Mouse (Mus musculus) CD4-positive, CD25-positive, alpha-beta regulatory T cell, adult 4 months (primary cell): Measurements from ENCODE around the gene Mtap. TPM values are rescaled to one million over a fixed set of nuclear protein-coding genes. Genes with fewer than 3 reads are reported as not detected.

Experiments used
- ATAC-seq: one replicate; pipeline ENCODE4 v1.8.0; 2017
- polyA plus RNA-seq, 2 experiments: library from polyadenylated mRNA; unstranded; fragments of 100-300 nt; shearing (Covaris generic); gene quantifications; one replicate each; pipeline ENCODE4 v1.2.1; 2017

Gene Mtap
- polyA plus RNA-seq: 10 to 100 TPM; 30.9 to 35.6 TPM

DNA sequence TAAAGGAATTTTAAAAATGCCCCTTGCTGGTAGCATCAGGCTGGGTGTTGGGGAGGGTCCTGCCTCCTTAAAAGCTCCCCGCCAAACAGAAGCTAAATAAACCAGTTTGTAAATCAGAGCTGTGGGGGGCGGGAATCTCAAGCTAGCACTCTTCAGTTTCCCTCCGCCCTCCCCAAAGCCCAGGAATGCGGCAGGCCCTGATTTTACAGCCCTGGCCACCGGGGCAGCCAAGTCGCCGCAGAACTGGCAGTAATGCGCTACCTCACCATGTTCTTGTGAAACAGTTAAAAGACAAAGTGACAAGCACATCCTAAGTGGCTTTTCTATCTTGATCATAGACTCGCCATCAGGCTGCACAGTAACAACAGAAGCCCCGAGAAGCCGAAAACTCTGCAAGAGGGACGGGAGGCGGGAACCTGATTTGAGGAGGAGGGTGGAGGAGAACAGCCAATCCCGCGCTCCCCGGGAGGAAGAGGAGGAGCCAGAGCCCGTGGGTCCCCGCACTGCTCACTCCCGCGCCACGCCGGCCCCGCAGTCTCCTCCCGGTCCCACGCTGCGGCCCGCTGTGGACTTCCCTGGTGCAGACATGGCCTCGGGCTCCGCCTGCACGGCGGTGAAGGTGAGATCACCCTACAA is at the start of gene Mtap:
Gene Mtap, plus strand, starts transcription at position 217 of the 636 bp plus-strand sequence.
- peak; percentile 87 for ATAC-seq

GRCm38 (mm10) chr4:89089110-89089509 is 47.8 kb upstream of the Mtap start:
- ATAC-seq: no peak

DNA sequence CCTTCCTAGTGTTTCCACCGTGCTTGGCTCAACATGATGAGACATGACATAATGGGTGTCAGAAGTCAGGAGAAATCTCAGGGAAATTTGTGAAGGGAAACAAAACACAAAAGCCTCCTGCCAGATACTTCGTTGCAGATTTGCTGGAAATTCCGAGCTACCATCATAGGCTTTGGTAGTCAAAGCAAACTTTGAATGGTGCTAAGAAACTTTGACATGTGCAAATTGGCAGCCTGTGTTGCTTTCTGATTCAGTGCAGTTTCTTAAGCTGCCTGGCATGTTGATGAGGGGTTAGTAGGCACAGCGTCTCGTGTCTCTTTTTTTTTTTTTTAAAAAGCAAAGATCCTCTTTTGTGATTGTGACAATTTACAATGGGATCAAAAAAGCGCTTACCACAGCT is 46.7 kb upstream of the Mtap start:
- no peak for ATAC-seq

DNA sequence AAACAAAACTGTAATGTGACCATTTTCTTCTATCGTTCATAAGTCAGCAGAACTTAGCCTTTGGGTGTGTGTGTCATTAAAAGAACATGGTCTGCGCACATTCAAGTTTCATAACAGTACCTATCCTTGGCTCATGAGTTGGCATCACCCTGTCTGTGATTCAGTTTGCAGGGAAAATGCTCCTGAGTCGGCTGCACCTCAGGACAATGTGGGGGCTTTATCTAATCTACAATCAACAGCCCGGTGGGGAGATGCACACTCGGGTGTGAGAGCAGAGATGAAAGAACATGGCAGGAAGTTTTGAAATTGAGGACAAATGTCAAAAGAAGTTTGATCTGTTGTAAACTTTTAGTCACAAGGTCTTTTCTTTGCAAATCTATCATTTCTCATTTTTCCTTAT is 44.8 kb upstream of the Mtap start:
- no peak for ATAC-seq

GRCm38 (mm10) chr4:89094773-89095172 is 42.1 kb upstream of the Mtap start:
- ATAC-seq: no peak

- no peak for ATAC-seq
Measured at GRCm38 (mm10) chr4:89098261-89098660, 38.7 kb upstream of the Mtap start.

DNA sequence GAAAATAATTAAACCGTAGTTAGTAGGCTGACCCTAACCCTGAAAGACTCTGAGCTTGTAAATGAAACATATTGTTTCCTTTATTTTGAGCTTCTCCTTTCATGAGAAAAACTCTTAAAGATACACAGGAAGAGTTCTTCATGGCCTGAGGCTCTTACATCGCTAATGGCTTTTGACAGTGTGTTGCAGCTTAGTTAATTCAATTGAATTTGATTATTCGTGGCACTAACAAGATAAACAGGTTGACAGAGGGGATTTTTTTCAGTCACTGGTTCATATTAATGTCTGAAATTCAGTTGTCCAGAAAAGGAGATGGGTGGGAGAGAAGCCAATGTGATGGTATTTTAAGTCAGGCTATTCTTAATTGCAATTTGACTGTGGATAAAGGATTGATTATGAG is 35.6 kb upstream of the Mtap start:
- no peak for ATAC-seq

GRCm38 (mm10) chr4:89102283-89102682 is 34.6 kb upstream of the Mtap start:
- ATAC-seq: no peak

GRCm38 (mm10) chr4:89105486-89105885 is 31.4 kb upstream of the Mtap start:
- ATAC-seq: no peak

DNA sequence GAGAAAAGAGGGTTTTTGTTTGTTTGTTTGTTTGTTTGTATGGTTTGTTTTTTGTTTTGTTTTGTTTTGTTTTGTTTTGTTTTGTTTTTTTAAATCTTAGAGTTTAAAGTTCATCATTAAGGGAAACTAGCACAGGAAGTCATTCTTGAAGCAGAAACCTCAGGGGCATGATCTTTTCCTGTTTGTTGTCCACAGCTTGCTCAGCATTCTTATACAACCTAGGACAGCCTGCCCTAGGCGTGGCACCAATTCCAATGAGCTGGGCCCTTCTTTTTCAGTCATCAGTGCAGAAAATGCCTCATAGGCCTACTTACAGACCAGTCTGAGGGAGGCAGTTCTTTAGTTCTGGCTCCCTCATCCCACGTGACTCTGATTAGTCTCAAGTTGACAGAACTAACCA is 30.4 kb upstream of the Mtap start:
- ATAC-seq: no peak

- ATAC-seq: no peak
Measured at GRCm38 (mm10) chr4:89112168-89112710, 24.7 kb upstream of the Mtap start.

- ATAC-seq: no peak
Measured at GRCm38 (mm10) chr4:89112782-89113181, 24.1 kb upstream of the Mtap start.

DNA sequence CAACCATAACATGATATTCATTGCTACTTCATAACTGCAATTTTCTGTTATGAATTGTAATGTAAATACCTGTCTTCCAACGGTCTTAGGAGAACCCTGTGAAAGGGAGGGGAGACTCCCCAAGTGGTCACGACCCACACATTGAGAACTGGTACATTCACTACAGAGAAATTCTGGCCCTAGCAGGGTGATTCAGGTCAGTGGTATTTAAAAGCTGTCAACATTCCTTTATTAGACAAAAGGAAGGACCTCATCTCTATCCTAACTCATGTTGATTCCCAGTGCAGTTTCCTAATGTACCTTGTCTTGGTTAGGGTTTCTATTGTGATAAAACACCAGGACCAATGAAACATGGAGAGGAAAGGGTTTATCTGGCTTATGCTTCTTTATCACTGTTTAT is 20.9 kb upstream of the Mtap start:
- no peak for ATAC-seq

DNA sequence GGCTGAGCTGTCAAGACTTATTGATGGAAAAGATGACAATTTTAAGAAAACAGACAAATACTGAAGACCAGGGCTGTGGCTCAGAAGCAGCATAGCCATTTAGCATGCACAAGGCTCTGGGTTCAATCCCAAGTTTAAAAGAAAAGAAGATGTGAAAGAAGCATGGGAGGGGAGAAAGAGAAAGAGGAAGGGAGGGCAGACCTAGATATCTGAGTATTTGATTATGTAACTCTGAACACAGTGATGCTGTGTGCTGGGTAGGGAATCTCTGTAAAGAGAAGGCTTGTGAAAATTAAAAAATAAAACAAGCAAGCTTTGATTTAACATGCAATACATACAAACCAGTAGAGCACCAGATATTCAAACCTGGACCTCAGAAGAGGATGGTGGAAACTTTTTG is 17.0 kb upstream of the Mtap start:
- ATAC-seq: no peak

DNA sequence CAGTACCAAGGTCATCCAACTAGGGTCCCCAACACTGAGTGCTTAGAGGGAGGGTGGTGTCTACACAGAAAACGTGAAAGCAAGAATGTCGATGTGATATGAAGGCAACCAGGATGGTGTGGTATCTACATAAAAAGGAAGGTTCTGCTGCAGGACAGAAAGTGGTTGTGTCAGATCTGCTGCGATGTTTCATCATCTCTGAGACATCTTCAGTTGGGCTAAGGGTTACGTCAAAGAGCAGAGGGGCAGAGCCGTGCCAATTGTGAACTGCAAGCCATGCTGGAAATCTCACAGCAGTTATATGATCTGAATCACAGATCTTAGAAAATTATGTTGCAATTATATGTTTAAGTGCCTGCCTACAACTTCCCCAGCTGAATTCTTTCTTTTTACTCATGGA is 16.6 kb upstream of the Mtap start:
- no peak for ATAC-seq

- no peak for ATAC-seq
Measured at GRCm38 (mm10) chr4:89123446-89124243, 13.3 kb upstream of the Mtap start.

DNA sequence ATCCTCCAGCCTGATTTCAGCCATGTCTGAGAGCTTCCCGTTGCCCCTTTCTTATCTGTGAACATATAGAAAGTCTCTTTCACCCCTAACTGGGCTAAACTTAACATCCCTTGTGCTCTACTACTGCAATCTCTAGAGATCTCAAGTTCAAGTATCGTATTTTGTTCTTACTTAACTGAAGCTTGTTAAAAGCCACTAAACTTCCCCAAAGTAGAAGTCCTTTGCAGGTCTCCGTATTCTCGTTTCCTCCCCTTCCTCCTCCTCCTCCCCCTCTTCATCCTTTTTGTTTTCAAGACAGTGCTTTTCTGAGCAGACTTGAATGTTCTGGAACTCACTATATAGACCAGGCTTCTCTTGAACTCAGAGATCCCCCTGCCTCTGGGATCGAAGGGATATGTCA is 9.2 kb upstream of the Mtap start:
- no peak for ATAC-seq

- ATAC-seq: peak; percentile 61
Measured at GRCm38 (mm10) chr4:89128080-89128936, 8.6 kb upstream of the Mtap start.

DNA sequence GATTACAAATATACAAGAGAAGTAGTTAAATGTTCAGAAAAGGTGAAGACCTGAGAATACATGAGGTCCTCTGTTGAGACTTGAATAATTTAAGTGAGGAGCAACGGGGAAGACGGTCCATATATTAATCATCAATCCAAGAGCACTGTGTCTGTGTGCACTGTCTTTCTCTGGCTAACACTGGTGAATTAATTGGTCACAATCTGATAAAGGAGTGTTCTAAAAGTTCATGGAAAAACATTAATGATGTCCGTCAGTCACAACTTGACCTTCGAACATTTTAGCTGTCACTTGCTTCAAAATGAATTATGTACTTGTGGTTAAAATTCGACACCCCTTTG is 8.0 kb upstream of the Mtap start:
- ATAC-seq: no peak

GRCm38 (mm10) chr4:89129311-89129913 is 7.5 kb upstream of the Mtap start:
- peak; percentile 87 for ATAC-seq

DNA sequence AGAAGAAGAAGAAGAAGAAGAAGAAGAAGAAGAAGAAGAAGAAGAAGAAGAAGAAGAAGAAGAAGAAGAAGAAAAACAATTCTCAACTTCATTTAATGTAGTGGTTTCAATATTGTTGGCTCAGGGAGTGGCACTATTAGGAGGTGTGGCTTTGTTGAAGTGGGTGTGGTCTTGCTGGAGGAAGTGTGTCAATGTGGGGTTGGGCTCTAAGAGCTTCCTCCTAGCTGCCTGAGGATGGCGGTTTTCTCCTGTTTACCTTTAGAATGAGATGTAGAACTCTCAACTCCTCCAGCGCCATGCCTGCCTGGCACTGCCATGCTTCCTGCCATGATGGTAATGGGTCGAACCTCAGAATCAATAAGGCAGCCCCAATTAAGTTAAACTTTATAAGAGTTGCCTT is 5.1 kb upstream of the Mtap start:
- ATAC-seq: no peak

DNA sequence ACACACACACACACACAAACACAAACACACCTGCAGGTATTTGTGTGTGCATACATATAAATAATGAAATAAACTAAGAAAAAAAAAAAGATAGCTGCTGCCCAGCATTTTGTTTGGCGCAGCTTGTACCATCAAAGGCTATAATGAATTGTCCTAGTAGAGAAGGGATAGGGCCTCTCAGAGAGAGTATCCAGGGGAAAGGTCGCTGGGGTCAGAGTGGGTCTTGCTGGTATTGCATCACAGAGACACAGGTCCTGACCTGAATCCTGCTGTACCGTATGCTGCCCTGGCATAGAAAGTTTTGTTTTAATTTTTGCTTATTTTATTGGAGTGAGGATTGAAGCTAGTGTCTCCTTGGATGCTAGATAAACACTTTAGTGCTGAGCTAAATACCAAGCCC is 566 bp upstream of the Mtap start:
- no peak for ATAC-seq
